Mouse (Mus musculus): ENCODE data around the gene Cd2bp2. TPM values are rescaled to one million over a fixed set of nuclear protein-coding genes. Genes with fewer than 3 reads are reported as not detected.
A peak's percentile ranks its signal among the peaks of the same experiment; 100 is the strongest.

The Cd2bp2 gene
- polyA plus RNA-seq, 1 experiment from 2014 or later = 29.2 TPM

DNA sequence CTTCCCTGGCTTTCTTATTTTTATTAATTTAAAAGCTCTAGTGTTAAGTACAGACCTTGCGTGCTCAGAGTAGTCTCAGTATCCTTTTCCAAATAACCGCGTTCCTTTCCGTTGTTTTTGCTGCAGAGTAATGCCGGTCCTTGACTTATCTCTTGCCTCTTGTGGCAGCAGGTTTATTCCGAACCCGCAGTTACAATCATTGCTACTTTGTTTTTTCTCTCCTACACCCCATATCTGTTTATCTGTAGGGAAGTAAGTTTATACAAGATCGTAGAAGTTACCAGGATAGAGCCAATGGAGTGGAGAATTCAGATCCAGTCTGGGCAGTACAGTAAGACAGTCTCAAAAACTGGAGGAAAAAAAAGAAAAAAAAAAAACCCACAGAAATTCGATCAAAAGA, 37.9 kb upstream of the Cd2bp2 start:
- Histone ChIP-seq H3K4me3 (ENCODE audit: low read depth, low read length) (peak overlapping the region; percentile 97), H3K9me3 (ENCODE audit: control insufficient read depth) (no peaks in the 10 kb centered on the region), H3K27ac (ENCODE audit: low read depth, low read length) (peak overlapping the region; percentile 91; the same call in 1 of the 2 replicates), H3K4me2 (replicated peaks; ENCODE audit: low read depth) (peak overlapping the region; percentile 86), H3K36me3 (ENCODE audit: control insufficient read depth, insufficient read depth) (peaks cover 28% of the 10 kb centered on the region), H3K27me3 (replicated peaks; ENCODE audit: control insufficient read depth, insufficient read depth, low read length) (no peaks in the 10 kb centered on the region), H3K4me1 (replicated peaks; ENCODE audit: control insufficient read depth, insufficient read depth, low read length) (0 out of 2 replicates have a peak, but pooled peaks cover 5% of the 10 kb centered on the region), H3K9ac (ENCODE audit: low read depth, low read length) (peak overlapping the region; percentile 79)
- TF ChIP-seq CTCF (IDR thresholded peaks at IDR 0.05; ENCODE audit: low read depth) = no peak
- ATAC-seq = no peak
- WGBS = 1% methylated on average over 9 of the region's 9 CpGs

DNA sequence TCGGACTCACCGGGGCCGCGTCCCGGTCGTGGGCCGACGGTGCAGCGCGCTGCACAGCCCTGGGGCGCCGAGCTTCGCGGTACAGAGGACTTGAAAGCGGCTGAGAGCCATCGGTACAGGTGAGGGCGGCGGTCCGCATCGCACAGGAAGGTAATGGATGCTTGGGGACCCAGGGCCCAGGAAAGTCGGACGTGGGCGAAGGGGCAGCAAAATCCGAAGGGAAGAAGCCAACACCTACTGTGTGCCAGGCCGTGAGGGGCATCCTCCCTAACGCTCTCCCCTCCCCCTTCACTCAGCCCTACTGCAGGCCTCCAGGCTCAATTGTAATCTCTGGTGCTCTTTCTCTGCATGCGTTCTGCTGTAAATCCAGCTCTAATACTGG, 37.5 kb upstream of the Cd2bp2 start:
- no peaks in the 10 kb centered on the region for H3K27me3 ChIP-seq (replicated peaks; ENCODE audit: control insufficient read depth, insufficient read depth, low read length)
- peaks cover 28% of the 10 kb centered on the region for H3K36me3 ChIP-seq (ENCODE audit: control insufficient read depth, insufficient read depth)
- TF ChIP-seq CTCF (IDR thresholded peaks at IDR 0.05; ENCODE audit: low read depth) = no peak; the same call in 1 of the 2 replicates
- no peaks in the 10 kb centered on the region for H3K9me3 ChIP-seq (ENCODE audit: control insufficient read depth)
- H3K9ac ChIP-seq (ENCODE audit: low read depth, low read length) = peak overlapping the region; percentile 79
- 0% methylated on average over 25 of the region's 27 CpGs for WGBS
- peak overlapping the region; percentile 97 for H3K4me3 ChIP-seq (ENCODE audit: low read depth, low read length)
- peak overlapping the region; percentile 86 for H3K4me2 ChIP-seq (replicated peaks; ENCODE audit: low read depth)
- H3K27ac ChIP-seq (ENCODE audit: low read depth, low read length) = peak overlapping the region; percentile 91
- 0 out of 2 replicates have a peak, but pooled peaks cover 5% of the 10 kb centered on the region for H3K4me1 ChIP-seq (replicated peaks; ENCODE audit: control insufficient read depth, insufficient read depth, low read length)
- ATAC-seq = peak; percentile 12

DNA sequence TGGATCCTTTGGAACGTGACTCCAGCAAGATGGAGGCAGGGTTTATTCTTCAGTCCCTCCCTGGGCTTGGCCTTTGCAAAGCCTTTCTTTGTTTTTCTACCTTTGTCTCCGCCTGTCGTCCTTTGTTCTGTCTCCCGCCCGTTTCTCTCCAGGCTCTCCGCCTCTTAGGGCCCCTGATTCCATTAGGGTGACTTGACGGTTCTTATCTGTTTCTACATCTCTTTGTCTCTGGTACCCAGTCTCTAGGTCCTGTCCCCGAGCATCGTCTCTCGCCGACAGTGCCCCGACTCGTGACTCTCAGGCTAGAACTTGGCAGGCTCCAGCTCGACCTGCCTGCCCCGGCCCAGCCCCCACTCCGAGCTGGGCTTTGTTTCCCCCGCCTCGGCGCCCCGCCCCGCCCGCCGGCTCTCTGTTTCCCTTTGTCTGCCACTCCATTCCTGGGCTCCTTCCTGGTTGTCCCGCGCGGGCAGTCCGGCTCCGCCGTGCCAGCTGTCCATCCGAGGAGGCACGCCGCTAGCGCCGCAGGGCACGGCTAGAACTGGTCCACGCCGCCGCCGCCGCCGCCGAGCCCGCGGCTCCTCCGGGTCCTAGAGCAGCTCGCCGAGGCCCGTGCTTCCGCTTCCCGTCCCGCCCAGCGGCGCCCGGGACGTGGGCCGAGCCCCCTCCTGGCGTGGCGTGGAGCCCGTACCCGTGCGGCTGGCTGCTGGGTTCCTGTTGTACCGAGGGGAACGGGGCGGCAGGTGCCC, 36.9 kb upstream of the Cd2bp2 start, which contains the start of the genes Zfp553 and Sept1:
Zfp553 (plus strand) TSS at position 440 of the 746 bp plus-strand sequence.
Sept1 (minus strand) TSS at position 509 of the 746 bp plus-strand sequence.
- peak; percentile 88 for ATAC-seq
- H3K4me2 ChIP-seq (replicated peaks; ENCODE audit: low read depth) = peak within 1 kb of the TSS; percentile 86
- under 1% methylated on average over 64 of the region's 64 CpGs for WGBS

DNA sequence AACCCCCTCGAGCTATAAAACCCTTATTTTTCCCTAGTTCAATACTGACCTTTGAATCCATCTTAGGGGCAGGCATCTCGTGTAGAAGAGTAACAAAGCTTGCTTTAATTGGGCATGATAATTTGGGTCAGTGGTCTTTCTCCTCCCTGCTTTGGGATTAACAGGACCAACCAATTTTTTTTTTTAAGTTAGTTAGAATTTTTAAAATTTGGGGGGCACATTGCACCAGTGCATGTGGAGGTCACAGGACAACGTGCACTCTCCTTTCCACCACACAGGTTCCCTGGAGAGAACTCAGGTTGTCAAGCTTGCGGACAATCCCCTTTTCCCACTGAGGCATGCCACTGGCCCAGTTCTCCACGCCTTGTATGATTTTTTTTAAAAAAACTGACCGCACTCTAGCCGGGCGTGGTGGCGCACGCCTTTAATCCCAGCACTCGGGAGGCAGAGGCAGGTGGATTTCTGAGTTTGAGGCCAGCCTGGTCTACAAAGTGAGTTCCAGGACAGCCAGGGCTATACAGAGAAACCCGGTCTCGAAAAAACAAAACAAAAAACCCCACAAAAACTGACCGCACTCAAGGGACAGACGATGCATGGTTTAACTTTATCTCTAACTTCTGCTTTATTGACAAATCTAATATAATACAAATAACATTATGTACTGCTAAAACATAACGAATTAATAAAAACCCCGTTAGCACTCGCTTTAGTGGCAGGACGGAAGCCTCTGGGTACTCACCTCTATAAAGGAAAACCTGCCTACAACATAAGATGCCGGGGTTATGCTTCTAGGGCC, 36.2 kb upstream of the Cd2bp2 start:
- peaks cover 19% of the 10 kb centered on the region for H3K36me3 ChIP-seq (ENCODE audit: control insufficient read depth, insufficient read depth)
- 3% methylated on average over 20 of the region's 20 CpGs for WGBS
- peak overlapping the region; percentile 97 for H3K4me3 ChIP-seq (ENCODE audit: low read depth, low read length)
- 0 out of 2 replicates have a peak, but pooled peaks cover 5% of the 10 kb centered on the region for H3K4me1 ChIP-seq (replicated peaks; ENCODE audit: control insufficient read depth, insufficient read depth, low read length)
- H3K27ac ChIP-seq (ENCODE audit: low read depth, low read length) = peak overlapping the region; percentile 91
- H3K9ac ChIP-seq (ENCODE audit: low read depth, low read length) = peak overlapping the region; percentile 79
- H3K27me3 ChIP-seq (replicated peaks; ENCODE audit: control insufficient read depth, insufficient read depth, low read length) = no peaks in the 10 kb centered on the region
- H3K4me2 ChIP-seq (replicated peaks; ENCODE audit: low read depth) = peak overlapping the region; percentile 86
- no peak for ATAC-seq
- TF ChIP-seq CTCF (IDR thresholded peaks at IDR 0.05; ENCODE audit: low read depth) = no peak
- H3K9me3 ChIP-seq (ENCODE audit: control insufficient read depth) = no peaks in the 10 kb centered on the region

More for the DNA sequence above, 36.9 kb upstream of the Cd2bp2 start, which contains the start of the genes Zfp553 and Sept1:
- Histone ChIP-seq H3K27me3 (replicated peaks; ENCODE audit: control insufficient read depth, insufficient read depth, low read length) (no peaks in the 10 kb centered on the region), H3K9me3 (ENCODE audit: control insufficient read depth) (no peaks in the 10 kb centered on the region), H3K36me3 (ENCODE audit: control insufficient read depth, insufficient read depth) (peaks cover 22% of the 10 kb centered on the region), H3K4me1 (replicated peaks; ENCODE audit: control insufficient read depth, insufficient read depth, low read length) (0 out of 2 replicates have a peak, but pooled peaks cover 5% of the 10 kb centered on the region), H3K4me3 (ENCODE audit: low read depth, low read length) (peak within 1 kb of the TSS; percentile 97), H3K27ac (ENCODE audit: low read depth, low read length) (peak within 1 kb of the TSS; percentile 91), H3K9ac (ENCODE audit: low read depth, low read length) (peak within 1 kb of the TSS; percentile 79)
- TF ChIP-seq CTCF (IDR thresholded peaks at IDR 0.05; ENCODE audit: low read depth) = no peak; the same call in none of the 2 replicates

DNA sequence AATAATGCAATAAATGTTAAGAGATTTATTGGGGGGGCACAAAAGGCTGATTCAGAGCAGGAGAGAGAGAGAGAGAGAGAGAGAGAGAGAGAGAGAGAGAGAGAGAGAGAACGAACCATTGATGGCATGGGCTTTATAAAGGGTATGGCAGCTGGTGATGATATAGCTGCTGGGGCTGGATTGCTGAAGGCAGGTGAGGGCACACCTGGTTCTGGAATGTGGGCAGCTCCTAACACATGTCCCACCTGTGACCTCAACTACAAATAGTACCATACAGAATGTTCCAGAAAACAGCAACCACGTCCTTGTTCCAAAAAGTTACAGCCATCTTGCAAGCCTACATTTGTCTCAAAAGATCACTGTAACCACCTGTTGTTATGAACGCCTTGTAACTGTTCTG, 35.5 kb upstream of the Cd2bp2 start:
- 24% methylated on average over 3 of the region's 3 CpGs for WGBS
- Histone ChIP-seq H3K27ac (ENCODE audit: low read depth, low read length) (no peak overlapping the region), H3K4me3 (ENCODE audit: low read depth, low read length) (peak overlapping the region; percentile 97; the same call in 1 of the 2 replicates), H3K36me3 (ENCODE audit: control insufficient read depth, insufficient read depth) (peaks cover 13% of the 10 kb centered on the region), H3K4me2 (replicated peaks; ENCODE audit: low read depth) (peak overlapping the region; percentile 86), H3K27me3 (replicated peaks; ENCODE audit: control insufficient read depth, insufficient read depth, low read length) (no peaks in the 10 kb centered on the region), H3K9ac (ENCODE audit: low read depth, low read length) (no peak overlapping the region), H3K4me1 (replicated peaks; ENCODE audit: control insufficient read depth, insufficient read depth, low read length) (0 out of 2 replicates have a peak, but pooled peaks cover 5% of the 10 kb centered on the region), H3K9me3 (ENCODE audit: control insufficient read depth) (no peaks in the 10 kb centered on the region)
- 0 out of 2 replicates have a peak, but pooled peaks have one; percentile 12 for ATAC-seq
- no peak for TF ChIP-seq CTCF (IDR thresholded peaks at IDR 0.05; ENCODE audit: low read depth)
